Mouse (Mus musculus) kidney, embryonic 16.5 days (tissue): ENCODE results near the gene Crisp1. TPM values are rescaled to one million over a fixed set of nuclear protein-coding genes. Genes with fewer than 3 reads are reported as not detected.
A peak's percentile ranks its signal among the peaks of the same experiment; 100 is the strongest.

Source experiments
- ATAC-seq: fragments of 200-750 bp; cut with Nextera tagmentation; 2 replicates; pipeline ENCODE4 v1.8.0; 2017; ENCODE audit warnings: moderate TSS enrichment; ENCODE audit not compliant: low FRiP score, low TSS enrichment
- H3K27ac ChIP-seq: fragments of 300-500 bp; sonication (generic); 2 replicates; pipeline ENCODE4 v1.5.1; 2014; ENCODE audit warnings: low read length
- H3K27me3 ChIP-seq: fragments of 300-500 bp; sonication (generic); 2 replicates; pipeline ENCODE4 v1.6.1; 2014; ENCODE audit warnings: low read length, control low read depth, mixed read lengths; ENCODE audit not compliant: insufficient read depth
- H3K36me3 ChIP-seq: fragments of 300-500 bp; sonication (generic); 2 replicates; pipeline ENCODE4 v1.6.1; 2014; ENCODE audit warnings: low read length, control low read depth, mixed read lengths; ENCODE audit not compliant: insufficient read depth
- H3K4me1 ChIP-seq: fragments of 300-500 bp; sonication (generic); 2 replicates; pipeline ENCODE4 v1.6.1; 2014; ENCODE audit warnings: low read length, control low read depth, mixed read lengths; ENCODE audit not compliant: insufficient read depth
- H3K4me2 ChIP-seq: fragments of 300-500 bp; sonication (generic); replicated peaks from 2 replicates; pipeline ENCODE4 v1.6.1; 2014; ENCODE audit warnings: low read depth, low read length
- H3K4me3 ChIP-seq: fragments of 300-500 bp; sonication (generic); 2 replicates; pipeline ENCODE4 v1.5.1; 2014; ENCODE audit warnings: mild to moderate bottlenecking, low read length
- H3K9ac ChIP-seq: fragments of 300-500 bp; sonication (generic); replicated peaks from 2 replicates; pipeline ENCODE4 v1.6.1; 2014; ENCODE audit warnings: low read length
- H3K9me3 ChIP-seq: fragments of 300-500 bp; sonication (generic); 2 replicates; pipeline ENCODE4 v1.6.1; 2016; ENCODE audit warnings: low read length, control low read depth
- WGBS: fragments of 180-500 bp; shearing (Covaris S2); extraction: QIAGEN DNeasy Blood & Tissue Kit; methylation state at CpG from one replicate; pipeline ENCODE4 v1.1.7; 2014; 5-methylcytosine and 5-hydroxymethylcytosine counted together
- polyA plus RNA-seq: library from polyadenylated mRNA; unstranded; fragments of >200 nt; fragmentation: Nextera tagmentation; extraction: Ambion mirVana; gene quantifications from 2 replicates; pipeline ENCODE4 v1.2.1, GENCODE M21; 2015

The Crisp1 gene
- 0.21 TPM in 2 replicates for polyA plus RNA-seq

DNA sequence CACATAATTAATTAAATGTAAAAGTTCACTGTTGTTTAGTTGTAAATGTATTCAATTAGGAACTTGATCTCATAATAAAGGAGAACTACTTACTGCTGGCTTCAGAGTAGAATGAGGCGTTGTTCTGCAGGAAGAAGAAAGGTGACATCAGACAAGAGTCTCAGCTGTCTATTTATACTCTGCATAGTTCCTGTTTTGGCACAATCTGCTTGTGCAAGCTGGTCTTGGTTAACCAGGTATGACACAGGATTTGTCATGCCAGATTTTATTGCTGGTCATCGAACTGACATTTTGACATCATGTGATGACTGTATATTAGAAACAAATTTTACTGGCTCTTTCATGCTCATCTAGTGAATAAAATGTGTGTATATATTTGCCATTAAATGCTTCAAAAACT is at the start of gene Crisp1:
Gene Crisp1 (minus strand): TSS at position 146 of the 400 bp plus-strand sequence.
- H3K9me3 ChIP-seq: no peaks in the 10 kb centered on the region
- no peak within 1 kb of the TSS for H3K4me2 ChIP-seq
- H3K4me3 ChIP-seq: no peak within 1 kb of the TSS
- no peaks in the 10 kb centered on the region for H3K4me1 ChIP-seq
- WGBS: 74% methylated on average over 2 of the region's 2 CpGs
- H3K36me3 ChIP-seq: no peaks in the 10 kb centered on the region
- no peaks in the 10 kb centered on the region for H3K27me3 ChIP-seq
- no peak within 1 kb of the TSS for H3K9ac ChIP-seq
- ATAC-seq: no peak
- no peak within 1 kb of the TSS for H3K27ac ChIP-seq

DNA sequence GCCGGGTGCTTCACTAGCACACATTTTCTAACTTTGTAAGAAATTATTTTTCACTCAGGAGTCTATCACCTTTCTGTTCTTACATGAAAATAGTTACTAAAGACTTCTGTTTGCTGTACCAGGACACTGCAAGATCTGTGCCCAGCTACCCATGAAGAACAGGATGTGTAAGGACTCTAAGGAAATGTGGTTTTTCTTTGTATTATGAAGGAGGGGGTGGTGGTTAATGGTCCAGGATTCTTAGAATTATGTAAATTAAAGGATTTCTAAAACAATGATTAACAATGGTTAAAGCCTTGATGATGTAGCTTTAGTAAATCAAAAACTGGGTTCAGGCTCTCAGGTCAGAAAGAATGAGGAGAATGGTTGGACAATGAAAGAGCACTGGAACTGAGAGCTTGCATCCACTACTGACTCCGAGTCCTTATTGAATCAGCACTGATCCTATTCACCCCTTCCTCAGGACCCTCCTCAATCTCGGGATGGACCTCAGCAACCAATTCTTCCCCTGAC is 23.5 kb upstream of the Crisp1 start:
- H3K27me3 ChIP-seq: no peaks in the 10 kb centered on the region
- no peaks in the 10 kb centered on the region for H3K9me3 ChIP-seq
- H3K4me1 ChIP-seq: no peaks in the 10 kb centered on the region
- no peak overlapping the region for H3K27ac ChIP-seq
- no peak overlapping the region for H3K4me3 ChIP-seq
- peak; percentile 59; the same call in 1 of the 2 replicates for ATAC-seq
- 67% methylated on average over 3 of the region's 3 CpGs for WGBS
- H3K9ac ChIP-seq: no peak overlapping the region
- no peak overlapping the region for H3K4me2 ChIP-seq
- H3K36me3 ChIP-seq: no peaks in the 10 kb centered on the region

DNA sequence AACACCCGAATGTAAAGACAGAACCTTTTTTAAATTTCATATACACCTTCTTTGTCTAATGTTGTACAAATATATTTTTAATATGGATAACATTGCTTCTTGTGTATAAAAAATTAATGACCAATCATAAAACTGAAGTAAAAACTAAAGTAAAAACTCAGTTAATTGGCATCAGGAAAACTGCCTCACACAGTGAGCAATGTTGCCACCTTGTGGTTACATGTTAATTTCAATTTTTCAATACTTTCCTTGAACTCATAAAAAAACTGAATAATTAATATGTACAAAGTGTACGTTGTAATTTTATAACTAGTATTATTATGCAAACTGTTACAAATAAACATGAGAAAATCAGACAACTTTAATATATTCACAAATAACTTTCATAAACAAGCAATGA is 33.6 kb downstream of the Crisp1 start:
- Histone ChIP-seq H3K9ac (no peak overlapping the region), H3K27ac (no peak overlapping the region), H3K27me3 (no peaks in the 10 kb centered on the region), H3K4me3 (no peak overlapping the region), H3K36me3 (no peaks in the 10 kb centered on the region), H3K4me2 (no peak overlapping the region), H3K9me3 (no peaks in the 10 kb centered on the region), H3K4me1 (no peaks in the 10 kb centered on the region)
- no peak for ATAC-seq
- WGBS: 86% methylated on average over 2 of the region's 2 CpGs

DNA sequence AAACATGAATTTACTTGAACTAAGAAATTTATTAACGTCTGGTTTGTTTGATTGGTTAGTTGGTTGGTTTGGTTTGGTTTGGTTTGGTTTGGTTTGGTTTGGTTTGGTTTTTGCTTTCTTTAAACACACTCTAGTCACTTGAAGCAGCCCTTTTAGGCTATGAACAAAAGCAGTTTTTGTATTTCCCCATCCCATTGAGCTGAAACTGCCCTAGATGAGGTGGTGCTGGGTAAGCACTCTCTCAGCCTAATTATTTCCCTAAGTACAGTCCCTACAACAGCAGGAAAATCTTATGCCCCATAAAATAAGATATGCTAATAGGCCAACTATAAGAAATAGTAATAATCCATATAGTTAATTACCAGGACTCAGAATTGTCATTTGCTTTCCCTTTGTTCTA is 43.5 kb downstream of the Crisp1 start:
- Histone ChIP-seq H3K4me2 (no peak overlapping the region), H3K27ac (no peak overlapping the region), H3K4me1 (no peaks in the 10 kb centered on the region), H3K9ac (no peak overlapping the region), H3K36me3 (no peaks in the 10 kb centered on the region), H3K9me3 (no peaks in the 10 kb centered on the region), H3K4me3 (no peak overlapping the region), H3K27me3 (no peaks in the 10 kb centered on the region)
- 71% methylated on average over 1 of the region's 1 CpGs for WGBS
- ATAC-seq: no peak

DNA sequence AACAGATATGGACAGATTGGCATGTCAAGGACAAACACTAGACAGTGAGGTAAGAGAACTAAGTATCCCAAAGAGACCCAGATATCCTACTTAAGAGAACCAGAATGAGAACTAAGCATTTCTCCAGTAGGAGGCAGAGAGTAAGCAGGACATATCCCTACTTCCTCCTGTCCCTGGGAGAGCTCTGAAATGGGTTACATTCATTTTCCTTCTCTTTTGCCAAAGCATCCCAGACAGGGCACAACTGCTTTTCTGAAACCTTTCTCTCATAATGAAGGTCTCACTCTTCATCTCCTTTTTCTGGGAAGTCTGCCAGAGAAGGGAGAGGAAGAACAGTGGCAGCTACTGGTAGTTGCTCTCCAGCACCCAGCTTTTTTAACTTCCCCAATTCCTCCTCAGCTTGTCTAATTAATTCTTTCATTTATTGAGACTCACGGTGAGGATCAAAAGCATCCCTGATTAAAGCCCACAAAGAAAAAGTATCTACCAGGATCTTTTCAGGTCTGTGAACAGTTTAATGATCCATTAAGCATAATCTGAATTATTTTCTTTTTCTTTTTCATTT is 44.0 kb downstream of the Crisp1 start:
- Histone ChIP-seq H3K27me3 (no peaks in the 10 kb centered on the region), H3K36me3 (no peaks in the 10 kb centered on the region), H3K4me1 (no peaks in the 10 kb centered on the region), H3K4me2 (no peak overlapping the region), H3K27ac (no peak overlapping the region), H3K9ac (no peak overlapping the region), H3K9me3 (no peaks in the 10 kb centered on the region), H3K4me3 (no peak overlapping the region)
- WGBS: 47% methylated on average over 1 of the region's 1 CpGs
- ATAC-seq: no peak

DNA sequence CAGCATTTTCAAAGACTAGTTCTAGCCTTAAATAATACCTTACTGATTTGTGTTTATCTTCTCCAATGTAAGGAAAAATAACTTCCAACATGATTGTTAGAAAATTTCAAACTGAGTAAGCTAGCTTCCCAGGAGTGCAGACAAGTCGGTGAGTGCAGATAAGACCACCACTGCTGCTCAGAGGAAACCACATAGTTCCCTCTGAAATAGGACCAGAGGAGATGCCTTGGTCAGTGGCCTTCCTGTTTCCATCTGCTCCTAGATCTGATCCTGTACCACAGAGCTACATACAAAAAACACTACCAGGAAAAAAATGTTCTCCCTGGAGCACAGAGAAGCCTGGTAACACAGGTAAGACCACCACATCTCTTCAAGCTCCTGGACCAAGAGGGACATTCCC is 66.5 kb downstream of the Crisp1 start:
- no peak for ATAC-seq
- Histone ChIP-seq H3K9me3 (no peaks in the 10 kb centered on the region), H3K4me1 (no peaks in the 10 kb centered on the region), H3K36me3 (no peaks in the 10 kb centered on the region), H3K4me3 (no peak overlapping the region), H3K27ac (no peak overlapping the region), H3K4me2 (no peak overlapping the region), H3K27me3 (no peaks in the 10 kb centered on the region), H3K9ac (no peak overlapping the region)
- WGBS: 92% methylated on average over 1 of the region's 1 CpGs

Other genes starting within 250 kb of the Crisp1 start
- not detected in 2 replicates for gene AC192777.2, start 223.8 kb downstream of the Crisp1 start, polyA plus RNA-seq
- gene Pgk2, start 110.6 kb downstream of the Crisp1 start, polyA plus RNA-seq: not detected in 2 replicates
- not detected in 2 replicates for gene Crisp3, start 76.9 kb downstream of the Crisp1 start, polyA plus RNA-seq
- not detected in 2 replicates for gene Esp8, start 200.8 kb upstream of the Crisp1 start, polyA plus RNA-seq
- gene Esp6, start 242.3 kb upstream of the Crisp1 start, polyA plus RNA-seq: not detected in 2 replicates